Mouse (Mus musculus) inflammation-experienced regulatory T-cells, adult 16 weeks (primary cell): Measurements from ENCODE around the gene Tfap2b. TPM values are rescaled to one million over a fixed set of nuclear protein-coding genes. Genes with fewer than 3 reads are reported as not detected.

Experiments
- polyA plus RNA-seq: library from polyadenylated mRNA; unstranded; fragments of 100-300 nt; shearing (Covaris generic); gene quantifications from one replicate; pipeline ENCODE4 v1.2.1, GENCODE M21; 2017

Tfap2b gene
- polyA plus RNA-seq = 0.05 TPM

DNA sequence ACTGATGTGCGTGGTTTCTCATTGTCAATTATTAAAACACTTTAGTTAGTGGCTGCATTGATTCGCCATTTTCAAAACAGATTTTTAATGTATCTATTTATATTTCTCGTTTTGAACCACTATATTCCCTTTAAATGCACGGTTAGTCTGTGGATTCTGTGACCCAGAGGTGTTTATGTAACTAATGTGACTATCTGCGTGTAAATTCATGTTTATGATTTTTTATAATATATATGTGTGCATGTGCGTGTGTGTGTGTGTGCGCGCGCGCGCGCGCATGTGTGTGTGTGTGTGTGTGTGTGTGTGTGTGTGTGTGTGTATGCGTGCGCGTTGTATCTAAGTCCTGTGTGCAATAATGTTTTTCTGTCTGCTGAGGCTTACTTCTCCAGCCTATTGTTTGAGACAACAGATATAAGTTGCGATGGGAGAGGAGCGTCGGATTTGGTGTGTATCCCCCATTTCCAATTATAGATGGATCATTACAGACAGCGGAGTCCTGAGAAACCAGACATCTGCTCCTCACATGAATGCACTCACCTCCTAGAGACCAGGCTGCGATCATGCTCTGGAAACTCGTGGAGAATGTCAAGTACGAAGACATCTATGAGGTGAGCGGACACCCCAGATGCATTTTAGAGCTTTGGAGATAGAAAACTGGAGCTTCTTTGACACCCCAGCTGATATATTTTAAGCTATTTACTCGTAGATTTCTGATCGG lies at the start of gene Tfap2b:
Tfap2b (plus strand) TSS at position 274 of the 718 bp plus-strand sequence.

Other genes with a start within 250 kb of the Tfap2b start
- not detected for gene Tfap2d, start 105.9 kb upstream of the Tfap2b start, polyA plus RNA-seq